Mouse (Mus musculus) 416B (cell line): ENCODE data around the gene Rassf6.

Experiments
- DNase-seq: peaks from one replicate; pipeline ENCODE4 v3.0.0; 2011; ENCODE audit warnings: low read depth

Rassf6 gene

DNA sequence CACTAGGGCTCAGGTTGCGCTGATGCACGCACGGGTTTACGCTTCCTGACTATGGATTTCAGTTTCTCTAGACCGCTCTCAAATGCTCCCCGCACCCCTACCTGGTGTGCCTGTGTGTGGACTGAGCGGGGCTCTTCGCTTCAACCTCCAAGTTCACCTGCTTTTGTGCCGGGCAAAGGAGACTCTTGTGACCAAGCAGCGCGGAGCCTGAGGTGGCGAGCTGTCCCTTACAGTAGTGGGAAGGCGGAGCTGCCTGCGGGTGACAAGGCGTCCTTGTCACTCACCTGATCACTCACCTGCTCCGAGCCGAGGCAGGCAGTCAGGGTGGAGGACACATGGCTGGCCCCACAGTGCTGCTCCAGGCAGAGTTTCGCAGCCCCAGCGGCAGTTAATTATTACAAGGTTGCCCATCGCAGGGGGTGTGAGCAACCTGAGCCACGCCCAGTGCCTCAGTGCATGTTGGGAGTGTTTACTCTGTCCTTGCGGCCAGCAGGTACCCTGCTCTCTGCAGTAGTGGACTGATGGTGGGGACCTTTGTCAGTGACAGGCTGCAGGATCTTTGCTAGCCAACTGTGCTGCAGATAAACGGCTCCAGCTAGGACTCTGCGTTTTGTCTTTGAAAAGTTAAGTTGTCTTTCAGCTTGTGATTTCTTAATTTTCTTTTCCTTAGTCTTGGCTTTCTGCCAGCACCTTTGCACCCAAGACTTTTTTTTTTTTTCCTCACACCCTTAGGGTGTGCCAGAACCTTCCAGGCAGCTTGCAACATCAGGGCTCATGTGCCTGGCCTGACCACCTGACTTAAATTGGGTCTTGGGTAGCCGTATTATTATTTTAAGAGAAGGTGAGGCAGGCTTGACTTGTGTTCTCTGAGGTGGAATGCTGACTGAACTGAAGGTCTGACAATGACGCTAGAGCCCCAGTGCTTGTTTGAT lies at the start of gene Rassf6:
TSS of gene Rassf6 (minus strand) at position 372 of the 932 bp plus-strand sequence.
- no peak for DNase-seq

DNA sequence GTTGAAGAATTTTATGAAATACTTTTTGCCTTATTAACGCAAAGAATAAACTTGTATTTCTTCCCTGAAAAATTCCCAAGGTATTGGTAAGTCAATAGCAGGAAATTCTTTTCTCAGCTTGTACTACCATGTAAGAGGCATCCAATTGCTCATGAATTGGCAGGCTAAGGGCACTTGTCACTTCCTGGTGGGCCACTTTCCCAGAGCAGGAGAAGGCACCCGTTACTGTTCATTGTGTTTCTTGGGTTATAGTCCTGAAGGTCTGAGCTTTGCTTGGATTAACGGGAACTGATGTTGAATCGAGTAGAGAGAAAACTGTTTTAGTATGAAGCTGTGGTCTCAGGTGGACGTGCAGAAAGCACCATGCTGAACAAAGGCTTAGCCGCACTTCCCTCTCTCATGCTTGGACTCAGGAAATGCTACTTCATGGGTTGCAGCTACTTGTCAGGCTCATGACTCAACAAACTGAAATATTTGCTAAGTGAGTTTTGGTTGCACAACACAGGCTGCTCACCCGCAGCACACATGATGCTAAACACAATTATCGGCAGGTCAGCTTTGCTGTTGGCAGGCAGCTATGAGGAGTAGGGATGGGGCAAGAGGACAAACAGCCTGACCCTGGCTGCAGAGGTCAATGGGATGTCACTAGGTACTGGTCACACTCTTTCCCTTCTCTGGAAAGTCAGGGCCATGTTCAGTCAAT lies 49.1 kb upstream of the Rassf6 start:
- peak; percentile 94 for DNase-seq

DNA sequence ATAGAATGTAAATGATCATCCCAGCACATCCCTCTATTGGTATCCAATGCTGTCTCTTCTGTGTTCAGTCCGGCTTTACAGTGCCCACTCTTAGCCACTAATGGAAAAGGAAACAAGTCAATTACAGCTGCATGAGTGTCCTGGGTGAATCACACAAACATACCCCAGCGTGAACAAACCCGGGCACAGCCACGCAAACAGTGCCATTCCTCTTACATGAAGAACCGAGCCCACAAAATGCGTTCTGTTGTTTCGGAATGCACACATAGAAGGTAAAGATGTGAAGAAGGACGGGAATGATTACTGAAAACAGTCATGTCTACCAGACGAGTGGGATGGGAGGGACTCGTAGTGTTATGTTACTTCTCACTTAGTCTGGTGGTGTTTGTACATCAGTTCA lies 47.5 kb upstream of the Rassf6 start:
- no peak for DNase-seq

DNA sequence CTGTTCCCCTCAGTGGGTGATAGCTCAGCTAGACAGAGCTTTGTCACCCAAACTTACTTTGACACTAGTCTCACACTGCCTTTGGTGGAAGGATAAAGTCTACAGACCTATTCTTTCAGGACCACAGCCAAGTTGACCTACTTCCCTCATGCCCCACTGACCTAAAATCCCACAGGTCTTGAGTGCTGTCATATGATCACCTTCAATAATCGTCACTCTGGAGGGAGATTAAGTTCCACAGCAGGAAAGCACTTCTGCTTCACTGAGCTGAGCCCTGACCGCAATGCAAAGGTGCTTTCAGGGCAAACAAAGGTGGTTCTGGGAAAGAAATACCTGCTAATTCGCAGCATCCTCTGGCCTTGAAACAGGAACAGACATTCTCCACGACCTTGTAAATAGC lies 44.5 kb upstream of the Rassf6 start:
- DNase-seq: no peak

DNA sequence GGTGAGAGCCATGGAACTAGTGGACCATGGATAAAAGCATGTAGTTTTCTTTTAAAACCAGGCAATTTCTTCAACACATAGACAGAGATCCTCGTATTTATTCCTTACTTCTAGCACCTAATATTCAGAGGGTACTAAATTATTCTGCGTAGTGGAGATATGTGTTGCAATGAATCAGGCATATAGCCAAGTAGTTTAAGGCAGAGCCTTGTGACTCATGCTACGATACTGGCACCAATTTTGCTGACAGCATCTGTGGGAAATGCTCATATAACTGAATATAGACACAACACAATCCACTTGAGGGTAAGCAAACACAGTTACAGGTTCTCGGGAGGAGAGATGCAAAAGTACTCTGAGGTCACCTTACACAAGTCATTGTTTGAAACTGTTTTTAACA lies 41.4 kb upstream of the Rassf6 start:
- peak; percentile 91 for DNase-seq

DNA sequence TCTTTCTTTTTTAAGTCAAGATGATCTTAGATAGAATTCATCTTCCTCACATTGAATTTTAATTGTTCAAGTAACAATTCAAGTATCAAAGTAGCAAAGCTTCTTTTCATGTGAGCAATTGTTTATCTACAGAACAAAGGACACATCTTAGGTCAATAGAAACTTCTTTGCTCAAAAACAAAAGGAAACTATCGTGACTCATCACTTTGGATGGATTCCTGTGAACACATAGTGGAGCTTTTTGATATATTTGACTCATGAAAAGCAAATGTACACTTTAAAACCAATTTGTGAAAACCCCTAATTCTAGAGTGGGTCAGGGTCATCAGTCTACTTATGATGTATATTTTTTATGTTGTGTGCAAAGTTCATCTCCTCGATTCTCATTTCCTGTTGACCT lies 37.1 kb upstream of the Rassf6 start:
- DNase-seq: peak; percentile 64

DNA sequence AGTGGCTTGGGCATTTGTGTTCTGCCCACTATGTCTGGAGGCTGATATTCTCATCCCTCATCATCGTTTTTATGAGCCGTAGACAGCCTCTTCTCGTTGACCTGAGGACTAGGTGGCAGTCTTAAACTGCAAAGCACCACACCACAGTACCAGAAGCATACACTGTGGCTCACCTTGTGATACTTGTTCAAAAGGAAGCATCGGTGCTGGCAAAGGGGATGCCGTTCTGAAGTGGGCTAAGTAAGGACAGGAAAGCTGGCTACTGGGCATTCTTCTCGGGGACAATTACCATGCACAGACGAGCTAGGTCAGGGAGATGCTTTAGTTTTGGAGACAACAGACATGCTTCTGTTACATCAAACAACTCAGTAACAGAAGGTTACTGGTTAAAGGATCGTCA lies 21.4 kb upstream of the Rassf6 start:
- DNase-seq: no peak

DNA sequence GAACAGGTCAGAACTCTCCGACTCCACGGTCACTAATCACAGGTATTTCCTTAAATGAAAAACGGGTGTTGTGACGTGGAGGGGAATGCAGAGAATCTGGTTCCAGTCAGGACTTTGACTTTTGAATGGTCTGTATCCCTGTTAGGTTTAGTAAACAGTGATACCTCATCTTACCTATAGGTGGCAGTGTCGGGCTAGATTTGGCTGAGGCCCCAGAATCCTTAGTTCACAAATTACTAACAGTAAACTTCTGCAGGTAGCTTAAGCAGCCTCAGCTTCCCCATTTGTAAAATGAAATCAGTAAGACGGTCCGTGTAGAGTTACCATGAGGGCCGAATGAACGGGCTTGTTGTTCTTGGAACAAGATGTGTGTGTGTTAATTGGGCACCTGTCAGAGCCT lies 21.0 kb upstream of the Rassf6 start:
- DNase-seq: peak; percentile 87

DNA sequence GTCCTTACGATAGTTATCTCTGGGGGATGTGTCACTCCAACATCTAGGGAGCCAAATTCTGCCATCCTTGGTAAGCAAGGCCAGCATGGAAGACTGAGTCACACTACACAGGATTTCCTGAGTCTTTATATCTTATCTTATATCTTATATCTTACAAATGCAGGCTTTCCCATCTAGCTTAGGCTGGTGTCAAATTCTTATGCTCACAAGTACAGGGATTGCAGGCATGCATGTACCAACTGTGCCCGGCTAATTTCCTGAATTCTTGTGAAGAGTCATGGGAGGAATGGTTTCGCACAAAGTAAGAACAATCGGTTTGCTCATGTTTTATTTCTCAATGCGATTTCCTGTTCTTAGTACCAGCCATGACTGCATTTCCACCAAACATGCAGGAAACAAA lies 20.0 kb upstream of the Rassf6 start:
- DNase-seq: peak; percentile 92

DNA sequence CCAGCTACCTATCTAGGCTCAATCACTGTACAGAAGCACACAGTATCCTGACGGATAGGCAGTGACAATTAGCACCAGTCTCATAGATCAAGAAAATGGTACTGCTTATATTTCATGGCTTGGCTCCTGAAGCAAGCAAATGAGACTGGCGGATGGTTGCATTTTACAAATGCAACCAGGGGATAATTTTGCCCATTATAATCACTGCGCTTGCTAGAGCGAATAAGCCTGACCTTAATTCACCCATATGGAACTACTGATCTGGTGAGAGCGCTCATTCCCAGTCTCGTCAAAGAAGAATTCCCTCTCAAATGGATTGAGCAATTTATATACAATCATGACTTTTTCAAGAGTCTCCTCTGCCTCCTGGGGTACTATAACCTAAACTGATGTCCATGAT lies 16.2 kb upstream of the Rassf6 start:
- DNase-seq: no peak

DNA sequence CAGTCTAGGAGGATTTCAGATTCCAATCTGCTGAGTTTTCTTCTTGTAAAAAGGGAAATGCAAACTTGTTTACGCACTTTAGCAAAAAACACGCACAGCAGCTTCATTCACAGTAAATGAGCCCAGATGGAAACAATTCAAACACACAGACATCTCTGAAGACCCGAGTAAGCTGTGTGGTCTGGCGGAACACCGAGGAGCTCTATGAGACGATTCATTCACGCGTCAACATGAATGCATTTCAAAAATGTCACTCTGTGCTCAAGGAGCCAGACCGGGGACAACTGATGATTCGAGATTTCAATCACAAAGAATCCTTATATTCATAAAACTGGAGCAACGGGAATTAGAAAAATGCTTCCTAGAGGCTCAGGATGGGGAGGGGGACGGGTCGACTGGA lies 15.4 kb upstream of the Rassf6 start:
- DNase-seq: no peak

DNA sequence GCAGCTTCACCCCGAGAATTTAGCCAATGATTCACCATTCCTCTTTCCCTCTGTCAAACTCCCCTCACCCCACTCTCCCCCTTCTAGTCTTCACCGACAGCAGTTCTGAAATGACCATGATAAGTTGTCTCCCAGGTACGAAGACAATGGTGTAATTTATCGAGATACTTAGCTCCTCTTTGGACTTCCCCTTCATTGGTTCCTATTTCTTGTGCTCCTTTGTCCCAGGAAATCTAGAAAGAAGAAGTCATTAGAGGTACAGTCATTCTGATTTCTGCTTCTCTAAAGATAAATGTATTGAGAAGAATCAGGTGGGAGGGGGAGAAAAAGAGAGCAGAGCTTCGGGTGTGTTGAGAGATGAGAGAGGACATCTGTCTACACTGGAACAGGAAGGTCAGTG lies 14.3 kb upstream of the Rassf6 start:
- no peak for DNase-seq

DNA sequence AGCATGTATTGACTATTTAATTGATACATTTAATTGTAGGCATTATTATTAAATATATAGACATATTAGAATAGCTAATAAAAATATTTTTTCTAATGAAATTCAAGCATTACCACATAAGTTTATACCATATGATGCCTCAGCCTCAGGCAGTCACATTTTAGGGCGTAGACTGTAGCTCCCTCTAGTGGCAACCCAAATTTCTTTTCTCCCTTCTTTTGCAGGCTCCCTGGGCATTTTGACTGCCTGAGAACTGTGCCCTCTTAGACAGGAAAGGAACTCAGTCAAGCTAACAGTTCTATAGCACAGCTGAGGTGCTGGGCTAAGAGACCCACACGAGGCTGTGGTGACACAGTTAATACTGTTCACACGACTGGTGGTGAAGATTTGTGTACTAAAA lies 12.3 kb upstream of the Rassf6 start:
- peak; percentile 76 for DNase-seq

DNA sequence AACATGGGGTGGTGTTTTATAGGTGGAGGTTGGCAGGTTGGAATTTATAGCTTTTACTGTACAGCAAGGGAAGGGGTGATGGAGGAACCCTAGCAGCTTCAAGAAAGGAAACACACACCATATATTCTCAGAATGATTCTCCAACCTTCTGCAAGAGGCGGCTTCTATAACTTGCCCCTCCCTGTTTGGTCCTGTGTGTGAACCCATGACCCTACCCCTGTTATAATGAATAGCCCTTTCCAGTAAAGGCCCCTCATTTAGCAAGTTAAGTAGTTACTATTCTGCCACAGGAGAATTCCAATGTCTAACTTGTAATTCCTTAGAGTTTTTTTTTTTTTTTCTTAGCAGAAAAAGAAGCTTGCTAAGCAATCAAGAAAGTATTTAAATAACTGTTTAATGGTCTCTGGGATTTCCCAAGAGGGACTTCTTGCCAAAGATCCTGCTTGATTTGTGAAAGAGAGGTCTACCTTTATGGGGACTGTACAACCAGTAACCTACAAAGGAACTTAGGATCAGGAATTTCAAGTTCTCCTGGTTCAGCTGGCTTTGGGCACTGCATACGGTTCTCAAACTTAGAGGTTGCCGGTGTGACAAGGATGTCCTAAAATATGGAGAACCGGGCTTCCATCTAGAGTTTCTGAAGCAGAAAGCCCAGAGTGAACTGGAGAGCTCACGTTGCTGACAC lies 10.2 kb upstream of the Rassf6 start:
- no peak for DNase-seq

DNA sequence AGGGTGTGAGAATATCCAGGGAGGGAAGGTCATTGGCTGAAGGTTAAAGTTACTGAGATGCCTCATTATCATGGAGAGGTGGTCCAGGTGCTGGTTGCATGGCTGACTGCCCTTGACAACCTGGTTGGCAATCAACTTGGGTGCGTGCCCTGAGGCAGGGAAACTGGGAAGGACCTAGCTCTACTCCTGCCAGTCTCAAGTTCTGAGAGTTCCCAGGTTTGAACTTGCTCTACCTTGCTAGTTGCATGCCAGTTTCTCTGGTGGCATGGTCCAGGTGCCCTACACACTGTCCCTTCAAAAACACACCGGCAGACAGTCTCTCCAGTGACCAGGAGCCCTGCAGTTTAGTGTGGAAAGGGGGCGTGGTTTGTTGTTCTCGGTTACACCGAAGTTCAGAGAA lies 7.0 kb upstream of the Rassf6 start:
- DNase-seq: no peak

DNA sequence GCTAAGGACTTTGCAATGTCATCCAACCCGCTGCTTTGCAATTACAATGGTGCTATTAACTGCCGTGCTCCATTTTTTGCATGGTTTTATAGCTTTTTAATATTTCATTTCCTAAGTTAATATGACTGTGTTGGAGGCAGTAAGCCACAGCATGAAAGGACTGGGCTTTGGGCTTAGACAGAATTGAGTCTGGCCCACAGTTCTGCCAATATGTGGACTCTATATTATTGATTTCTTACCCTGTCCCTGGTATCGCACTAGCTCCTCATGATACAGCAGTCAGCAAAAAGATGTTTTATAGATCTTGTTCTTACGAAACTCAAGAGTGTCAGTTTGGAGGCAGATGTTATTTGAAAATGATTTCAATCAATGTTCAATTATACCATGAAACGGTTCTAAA lies 5.9 kb upstream of the Rassf6 start:
- DNase-seq: no peak

DNA sequence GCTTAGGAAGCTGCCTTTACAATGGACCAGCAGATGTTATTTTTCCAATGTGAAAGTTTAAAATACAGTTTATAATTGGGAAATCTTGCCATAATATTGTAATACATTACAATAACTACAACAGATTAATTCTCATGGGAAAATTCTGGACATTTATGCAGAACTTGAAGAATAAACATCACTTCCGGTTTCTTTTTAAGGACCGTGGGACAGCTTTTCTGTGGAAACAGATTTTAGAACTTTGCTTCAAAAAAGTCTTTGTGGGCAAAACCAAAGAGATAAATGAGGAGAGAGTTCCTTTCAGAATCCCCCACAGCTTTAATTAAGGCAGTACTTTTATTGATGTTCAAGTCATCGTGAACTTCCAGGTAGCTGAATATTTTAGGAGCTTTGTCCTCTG lies 5.1 kb upstream of the Rassf6 start:
- no peak for DNase-seq

DNA sequence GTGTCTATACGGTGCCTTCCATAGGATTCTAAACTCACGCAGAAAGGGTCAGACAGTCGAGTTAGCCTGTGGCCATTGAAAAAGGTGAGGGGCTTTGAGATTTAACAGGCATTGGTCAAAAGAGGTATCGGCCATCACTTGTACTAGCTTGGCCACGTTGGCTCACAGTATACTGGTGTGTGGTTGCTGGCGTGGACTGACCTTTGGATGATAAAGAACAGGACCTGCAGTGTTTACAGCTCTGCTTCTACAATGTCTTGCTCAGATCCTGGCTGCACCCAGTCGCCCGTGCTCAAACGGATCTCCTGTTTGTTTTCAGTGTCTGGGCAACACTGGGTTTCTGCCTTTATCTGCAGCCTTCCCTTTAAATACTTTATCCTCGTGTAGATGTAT lies 757 bp upstream of the Rassf6 start:
- DNase-seq: no peak

DNA sequence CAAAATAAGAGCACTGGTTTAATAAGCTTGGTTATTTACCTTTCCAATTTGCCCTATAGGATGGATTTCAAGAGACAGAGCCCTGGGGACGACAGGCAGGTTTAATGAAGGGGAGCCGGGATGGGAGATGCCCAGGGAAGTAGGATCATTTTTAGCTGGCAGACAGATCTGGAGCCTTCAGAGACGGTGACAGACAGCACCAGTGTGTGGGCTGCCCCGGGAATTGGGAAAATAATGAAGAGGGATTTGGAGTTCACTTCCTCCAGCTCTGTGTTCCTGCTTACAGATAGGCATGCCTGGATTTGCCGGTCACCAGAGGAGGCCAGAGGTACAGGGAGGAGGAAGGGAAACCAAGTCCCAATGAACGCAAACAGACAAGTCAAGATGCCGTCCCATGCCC lies 5.6 kb downstream of the Rassf6 start:
- DNase-seq: no peak

DNA sequence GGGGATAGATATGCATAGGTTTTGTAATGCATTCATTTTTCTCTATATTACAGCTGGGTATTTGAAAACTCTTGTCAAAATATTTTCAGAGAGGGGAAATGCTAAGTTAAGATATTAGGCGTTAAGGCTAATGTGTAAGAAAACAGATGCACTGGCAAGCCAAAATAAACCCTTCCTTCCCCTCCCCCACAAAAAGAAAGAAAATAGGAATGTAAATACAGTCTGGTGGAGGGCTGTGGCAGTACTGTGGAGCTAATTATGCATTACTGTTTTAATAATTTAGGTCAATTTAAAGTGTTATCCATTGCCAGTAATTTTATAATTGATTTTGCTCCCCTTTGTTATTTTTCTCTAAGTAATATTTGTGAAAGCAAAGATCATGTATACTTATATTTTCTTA lies 11.9 kb downstream of the Rassf6 start:
- no peak for DNase-seq

DNA sequence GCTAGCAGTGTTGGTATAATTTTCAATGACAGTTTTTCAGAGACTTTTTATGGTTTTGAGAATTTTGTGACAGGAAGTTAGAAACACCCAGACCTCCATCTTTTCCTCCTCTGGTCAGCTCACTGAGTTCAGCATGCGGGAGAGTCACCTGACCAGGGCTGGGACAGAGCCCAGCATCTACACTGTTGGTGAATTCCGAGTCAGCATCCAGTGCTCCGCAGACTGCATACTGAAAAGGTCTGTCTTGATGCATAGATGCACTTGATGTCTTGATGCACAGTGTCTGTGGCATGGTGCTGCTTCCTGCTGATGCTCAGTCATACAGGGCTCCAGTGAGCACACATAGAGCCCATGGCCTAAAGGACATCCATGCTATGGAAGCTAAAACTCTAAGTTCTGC lies 12.4 kb downstream of the Rassf6 start:
- DNase-seq: no peak

DNA sequence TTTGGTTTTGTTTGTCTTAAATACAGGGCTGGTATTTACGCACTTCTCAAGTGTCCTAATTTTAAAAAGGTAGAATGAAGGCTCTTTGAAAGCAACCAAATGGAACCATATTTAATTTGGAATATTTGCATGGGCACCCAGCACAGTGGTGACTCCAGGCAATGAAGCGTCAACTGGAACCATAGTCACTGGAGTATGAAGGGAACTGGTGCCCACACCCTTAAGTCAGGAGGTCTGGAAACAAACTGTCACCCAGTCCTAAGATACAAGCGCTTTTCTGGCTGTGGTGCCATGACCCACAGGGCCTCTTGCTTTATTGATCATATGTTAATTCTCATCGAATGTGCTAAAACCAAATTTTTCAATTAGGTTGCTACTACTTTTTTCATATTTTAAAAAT lies 13.0 kb downstream of the Rassf6 start:
- DNase-seq: no peak
